Comparison of ENCODE assay signal across 10 mouse cellular contexts in the genomic region with DNA sequence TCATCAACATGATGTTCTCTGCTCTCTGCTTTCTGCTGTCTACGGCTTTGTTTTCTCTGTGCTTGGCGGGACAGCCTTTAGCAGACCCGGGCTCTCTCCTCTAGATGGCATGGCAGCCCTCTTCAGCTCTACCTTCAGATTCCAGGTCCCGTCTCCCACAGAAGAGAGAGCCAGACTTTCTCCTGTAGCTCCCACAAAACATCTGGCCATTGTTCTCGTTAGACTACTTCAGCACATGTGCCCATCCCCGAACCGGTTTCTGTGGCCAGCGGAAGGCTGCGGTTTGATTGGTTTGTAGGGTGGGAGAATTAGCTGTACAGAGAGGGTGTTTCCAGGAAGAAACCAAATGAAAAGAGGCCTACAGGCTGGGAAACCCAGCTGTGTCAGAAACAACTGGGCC. TPM values are rescaled to one million over a fixed set of nuclear protein-coding genes. Genes with fewer than 3 reads are reported as not detected.
DNase-seq lines count a peak whose midpoint lies in the region; ATAC-seq and TF ChIP-seq lines count a peak whose summit lies in the region.
"Had no signal": no experiment of that assay in that cellular context is flagged by ENCODE, and none has a peak within 500 bp of the region (broad histone marks: within the 10 kb centered on the region; RNA-seq: fewer than 3 reads in every experiment).

No protein-coding gene starts in this region.

- no peak overlapping the region for H3K9ac ChIP-seq in midbrain, embryonic 16.5 days (ENCODE audit: low read depth, low read length)
- H3K9ac ChIP-seq in intestine, postnatal 0 days (ENCODE audit: low read depth, low read length) = no peak overlapping the region
- H3K9ac ChIP-seq: liver, embryonic 14.5 days had no signal

- WGBS in midbrain, embryonic 10.5 days = 80% methylated on average over 9 of the region's 9 CpGs
- 69% methylated on average over 9 of the region's 9 CpGs for WGBS in midbrain, embryonic 16.5 days
- WGBS in intestine, postnatal 0 days = 40% methylated on average over 9 of the region's 9 CpGs

- TF ChIP-seq CTCF in intestine, postnatal 0 days (IDR thresholded peaks at IDR 0.05; ENCODE audit: low read depth) = peak; percentile 66

- no peak overlapping the region for H3K4me3 ChIP-seq in midbrain, embryonic 10.5 days
- H3K4me3 ChIP-seq in midbrain, embryonic 16.5 days (ENCODE audit: low read depth, low read length) = no peak overlapping the region
- no peak overlapping the region for H3K4me3 ChIP-seq in intestine, postnatal 0 days (ENCODE audit: low read depth, low read length)

- peaks cover 10% of the 10 kb centered on the region; the same call in 1 of the 2 replicates for H3K27me3 ChIP-seq in midbrain, embryonic 10.5 days (ENCODE audit: low read depth, poor library complexity, severe bottlenecking)
- no peaks in the 10 kb centered on the region for H3K27me3 ChIP-seq in midbrain, embryonic 16.5 days (ENCODE audit: control insufficient read depth, insufficient read depth, low read depth, low read length)
- no peaks in the 10 kb centered on the region for H3K27me3 ChIP-seq in intestine, postnatal 0 days (replicated peaks; ENCODE audit: control insufficient read depth, insufficient read depth, low read length)

- no peak for DNase-seq in frontal cortex, postnatal 25 days (ENCODE audit: low spot score in 2 of 2)
- no peak for DNase-seq in midbrain, embryonic 10.5 days (ENCODE audit: low spot score)
- DNase-seq in thymus, postnatal 36 days = peak; percentile 31 to 36
- no peak for DNase-seq in right cerebral cortex, postnatal 10 days (ENCODE audit: low spot score in 2 of 2)
- DNase-seq in layer of hippocampus, adult 8-10 months (ENCODE audit: low spot score in 2 of 2) = no peak
- DNase-seq: gastrocnemius, postnatal 25 days had no signal

- ATAC-seq in frontal cortex, adult (ENCODE audit: low TSS enrichment) = peak; percentile 22; the same call in 1 of the 2 replicates
- ATAC-seq in midbrain, embryonic 16.5 days = no peak
- ATAC-seq in intestine, postnatal 0 days = peak; percentile 51

- no peaks in the 10 kb centered on the region for H3K9me3 ChIP-seq in midbrain, embryonic 10.5 days (replicated peaks)
- no peaks in the 10 kb centered on the region for H3K9me3 ChIP-seq in midbrain, embryonic 16.5 days (replicated peaks; ENCODE audit: control insufficient read depth, low read length, poor library complexity, severe bottlenecking)
- H3K9me3 ChIP-seq in intestine, postnatal 0 days (ENCODE audit: control insufficient read depth) = no peaks in the 10 kb centered on the region

- H3K4me2 ChIP-seq in midbrain, embryonic 16.5 days (ENCODE audit: low read length) = no peak overlapping the region
- H3K4me2 ChIP-seq in intestine, postnatal 0 days (replicated peaks; ENCODE audit: low read depth) = no peak overlapping the region

- H3K36me3 ChIP-seq in midbrain, embryonic 10.5 days = no peaks in the 10 kb centered on the region
- H3K36me3 ChIP-seq in midbrain, embryonic 16.5 days (ENCODE audit: control insufficient read depth, insufficient read depth, low read length) = no peaks in the 10 kb centered on the region
- H3K36me3 ChIP-seq in intestine, postnatal 0 days (ENCODE audit: control insufficient read depth, insufficient read depth) = no peaks in the 10 kb centered on the region

- H3K27ac ChIP-seq in midbrain, embryonic 10.5 days (replicated peaks) = 0 out of 2 replicates have a peak overlapping the region, but pooled peaks have one; percentile 23
- no peak overlapping the region for H3K27ac ChIP-seq in midbrain, embryonic 16.5 days (ENCODE audit: low read length)
- H3K27ac ChIP-seq in intestine, postnatal 0 days (ENCODE audit: low read depth, low read length) = no peak overlapping the region
- H3K27ac ChIP-seq: liver, embryonic 14.5 days had no signal

- H3K4me1 ChIP-seq in midbrain, embryonic 10.5 days = peaks cover 28% of the 10 kb centered on the region
- H3K4me1 ChIP-seq in midbrain, embryonic 16.5 days (ENCODE audit: control insufficient read depth, insufficient read depth, low read length) = peaks cover 3% of the 10 kb centered on the region; the same call in 1 of the 2 replicates
- peaks cover 6% of the 10 kb centered on the region; the same call in 1 of the 2 replicates for H3K4me1 ChIP-seq in intestine, postnatal 0 days (replicated peaks; ENCODE audit: control insufficient read depth, insufficient read depth, low read length)

RNA-seq across cellular contexts. Expression of gene Pdcd4, which starts 53.2 kb away (rescaled TPM):
- 48.8 and 57.6 TPM in 2 replicates for polyA plus RNA-seq in midbrain, embryonic 10.5 days (2016; fragmentation: Nextera tagmentation; extraction: Ambion mirVana)
- 65.1 and 69.8 TPM in 2 replicates for polyA plus RNA-seq in midbrain, embryonic 16.5 days (2015; fragmentation: Nextera tagmentation; extraction: Ambion mirVana)
- polyA plus RNA-seq in intestine, postnatal 0 days (2015; fragmentation: Nextera tagmentation; extraction: Ambion mirVana) = 65.5 and 75.2 TPM in 2 replicates
- total RNA-seq in layer of hippocampus, adult 8-10 months (2022) = 100 to 1,000 TPM; 101 to 108 (median 106) TPM

Comparison
In these comparisons a context has a peak if more than half of its experiments do, and no peak if none do; other contexts are left out.
1. DNase-seq: peak in thymus, postnatal 36 days (2 of 2); none in frontal cortex, postnatal 25 days (0 of 2), midbrain, embryonic 10.5 days (single experiment), right cerebral cortex, postnatal 10 days (0 of 2) and layer of hippocampus, adult 8-10 months (0 of 2).